Mouse (Mus musculus) MEL (cell line): ENCODE measurements at regions not wholly inside any gene's neighbourhood (a gene's known extent, or its start where the extent isn't known, plus 50 kb on each side); places are given as distances from the start of the nearest gene placed in this dataset.

Experiments
- DNase-seq: peaks from one replicate; pipeline ENCODE4 v3.0.0; 2011; ENCODE audit warnings: low read depth, low spot score
- H3K27ac ChIP-seq: 2 replicates; pipeline ENCODE4 v1.5.1; 2012; ENCODE audit warnings: low read depth, mild to moderate bottlenecking, control low read depth, low read length, moderate library complexity; ENCODE audit not compliant: control insufficient read depth
- H3K27me3 ChIP-seq, 2 experiments: fragments of 150-350 bp in 1 of 2; sonication (generic) in 1 of 2; 2 replicates each; pipeline ENCODE4 v1.6.1; 2012; ENCODE audit warnings: low read length in 2 of 2, mild to moderate bottlenecking in 2 of 2, improper control_type of control experiment in 1 of 2, moderate library complexity in 1 of 2; ENCODE audit not compliant: insufficient read depth in 2 of 2, control insufficient read depth in 1 of 2
- H3K36me3 ChIP-seq, 2 experiments: 2 replicates each; pipeline ENCODE4 v1.6.1; 2012 to 2014; ENCODE audit warnings: low read length in 2 of 2, improper control_type of control experiment in 1 of 2, inconsistent platforms in 1 of 2, mild to moderate bottlenecking in 1 of 2; ENCODE audit not compliant: insufficient read depth in 2 of 2, control insufficient read depth in 1 of 2
- H3K4me1 ChIP-seq, 2 experiments: fragments of 150-350 bp in 1 of 2; sonication (generic) in 1 of 2; 2 replicates each; pipeline ENCODE4 v1.6.1; 2012; ENCODE audit warnings: low read length in 2 of 2, improper control_type of control experiment in 1 of 2, mild to moderate bottlenecking in 1 of 2; ENCODE audit not compliant: insufficient read depth in 2 of 2, control insufficient read depth in 1 of 2
- H3K4me3 ChIP-seq, 2 experiments: fragments of 150-350 bp in 1 of 2; sonication (generic) in 1 of 2; 2 replicates each; pipeline ENCODE4 v1.5.1; 2012; ENCODE audit warnings: low read depth in 2 of 2, low read length in 2 of 2, mild to moderate bottlenecking in 2 of 2, moderate library complexity in 2 of 2, control low read depth in 1 of 2, improper control_type of control experiment in 1 of 2; ENCODE audit not compliant: control insufficient read depth in 1 of 2, insufficient read depth in 1 of 2
- H3K79me2 ChIP-seq: 2 replicates; pipeline ENCODE4 v1.6.1; 2012; ENCODE audit warnings: mild to moderate bottlenecking, low read length, moderate library complexity; ENCODE audit not compliant: control insufficient read depth, poor library complexity, insufficient read depth
- H3K9ac ChIP-seq: 2 replicates; pipeline ENCODE4 v1.6.1; 2012; ENCODE audit warnings: low read depth, mild to moderate bottlenecking, control low read depth, low read length, moderate library complexity; ENCODE audit not compliant: control insufficient read depth, poor library complexity, severe bottlenecking
- H3K9me3 ChIP-seq: fragments of 150-350 bp; sonication (generic); replicated peaks from 2 replicates; pipeline ENCODE4 v1.6.1; 2012; ENCODE audit warnings: mild to moderate bottlenecking, low read length, improper control_type of control experiment, moderate library complexity; ENCODE audit not compliant: insufficient read depth
- CTCF ChIP-seq, 3 experiments: IDR thresholded peaks in 2 of 3; conservative IDR thresholded peaks in 1 of 3; 2 replicates each; pipeline ENCODE4 v1.5.1; 2011 to 2012; ENCODE audit warnings: low read length in 3 of 3, low read depth in 2 of 3, mild to moderate bottlenecking in 2 of 3, improper control_type of control experiment in 1 of 3, inconsistent platforms in 1 of 3, mixed read lengths in 1 of 3, moderate library complexity in 1 of 3; ENCODE audit not compliant: control insufficient read depth in 1 of 3, insufficient read depth in 1 of 3, poor library complexity in 1 of 3, severe bottlenecking in 1 of 3
- ELF1 ChIP-seq: IDR thresholded peaks from 2 replicates; pipeline ENCODE4 v1.6.1; 2014; ENCODE audit warnings: low read depth, mild to moderate bottlenecking, inconsistent platforms, low read length, improper control_type of control experiment, moderate library complexity
- EP300 ChIP-seq, 2 experiments: IDR thresholded peaks; 2 replicates each; pipeline ENCODE4 v1.6.1; 2011; ENCODE audit warnings: improper control_type of control experiment in 2 of 2, low read length in 2 of 2, low read depth in 1 of 2, mild to moderate bottlenecking in 1 of 2
- GABPA ChIP-seq: IDR thresholded peaks from 2 replicates; pipeline ENCODE4 v1.6.1; 2012; ENCODE audit warnings: low read depth, mild to moderate bottlenecking, inconsistent platforms, low read length, improper control_type of control experiment, moderate library complexity
- GATA1 ChIP-seq: IDR thresholded peaks from 2 replicates; pipeline ENCODE4 v1.6.1; 2011; ENCODE audit warnings: low read depth, low read length, improper control_type of control experiment
- HCFC1 ChIP-seq: IDR thresholded peaks from 2 replicates; pipeline ENCODE4 v1.6.1; 2012; ENCODE audit warnings: low read depth, mild to moderate bottlenecking, inconsistent platforms, low read length, improper control_type of control experiment, moderate library complexity
- KAT2A ChIP-seq: conservative IDR thresholded peaks from 2 replicates; pipeline ENCODE4 v1.6.1; 2012; ENCODE audit warnings: low read depth, low read length, improper control_type of control experiment, inconsistent platforms
- MAFK ChIP-seq: IDR thresholded peaks from 2 replicates; pipeline ENCODE4 v1.6.1; 2011; ENCODE audit warnings: low read depth, mild to moderate bottlenecking, low read length, improper control_type of control experiment, borderline replicate concordance
- MAZ ChIP-seq: IDR thresholded peaks from 2 replicates; pipeline ENCODE4 v1.6.1; 2012; ENCODE audit warnings: low read depth, mild to moderate bottlenecking, inconsistent platforms, low read length, improper control_type of control experiment
- MXI1 ChIP-seq: IDR thresholded peaks from 2 replicates; pipeline ENCODE4 v1.6.1; 2011; ENCODE audit warnings: mild to moderate bottlenecking, low read depth, low read length, improper control_type of control experiment
- MYB ChIP-seq: IDR thresholded peaks from 2 replicates; pipeline ENCODE4 v1.6.1; 2011; ENCODE audit warnings: mild to moderate bottlenecking, low read depth, low read length, improper control_type of control experiment
- NELFE ChIP-seq: IDR thresholded peaks from 2 replicates; pipeline ENCODE4 v1.6.1; 2011; ENCODE audit warnings: low read depth, low read length, improper control_type of control experiment
- POLR2A ChIP-seq, 2 experiments: IDR thresholded peaks; 2 replicates each; pipeline ENCODE4 v1.6.1; 2011 to 2012; ENCODE audit warnings: low read length in 2 of 2, mild to moderate bottlenecking in 2 of 2, control low read depth in 1 of 2, improper control_type of control experiment in 1 of 2, low read depth in 1 of 2, moderate library complexity in 1 of 2; ENCODE audit not compliant: control insufficient read depth in 1 of 2, insufficient read depth in 1 of 2, poor library complexity in 1 of 2
- POLR2AphosphoS2 ChIP-seq: IDR thresholded peaks from 2 replicates; pipeline ENCODE4 v1.6.1; 2011; ENCODE audit warnings: low read length, improper control_type of control experiment
- POLR2AphosphoS5 ChIP-seq: IDR thresholded peaks from 2 replicates; pipeline ENCODE4 v1.6.1; 2012; ENCODE audit warnings: low read depth, borderline replicate concordance, mild to moderate bottlenecking, inconsistent platforms, low read length, moderate library complexity, mixed read lengths
- RCOR1 ChIP-seq: IDR thresholded peaks from 2 replicates; pipeline ENCODE4 v1.6.1; 2012; ENCODE audit warnings: low read depth, mild to moderate bottlenecking, inconsistent platforms, low read length, improper control_type of control experiment
- SIN3A ChIP-seq: IDR thresholded peaks from 2 replicates; pipeline ENCODE4 v1.6.1; 2012; ENCODE audit warnings: low read length, improper control_type of control experiment, inconsistent platforms
- SMC3 ChIP-seq: IDR thresholded peaks from 2 replicates; pipeline ENCODE4 v1.6.1; 2011; ENCODE audit warnings: low read depth, low read length, improper control_type of control experiment
- TAL1 ChIP-seq: IDR thresholded peaks from 2 replicates; pipeline ENCODE4 v1.6.1; 2012; ENCODE audit warnings: mild to moderate bottlenecking, inconsistent platforms, low read length, moderate library complexity, mixed read lengths
- USF1 ChIP-seq: IDR thresholded peaks from 2 replicates; pipeline ENCODE4 v1.6.1; 2014; ENCODE audit warnings: low read depth, mild to moderate bottlenecking, inconsistent platforms, low read length, improper control_type of control experiment, moderate library complexity
- USF2 ChIP-seq, 2 experiments: IDR thresholded peaks; 2 replicates each; pipeline ENCODE4 v1.6.1; 2011 to 2012; ENCODE audit warnings: improper control_type of control experiment in 2 of 2, low read length in 2 of 2, borderline replicate concordance in 1 of 2, inconsistent platforms in 1 of 2, low read depth in 1 of 2, mild to moderate bottlenecking in 1 of 2; ENCODE audit not compliant: insufficient read depth in 1 of 2
- ZC3H11A ChIP-seq: IDR thresholded peaks from 2 replicates; pipeline ENCODE4 v1.6.1; 2012; ENCODE audit warnings: low read depth, mild to moderate bottlenecking, inconsistent platforms, low read length, improper control_type of control experiment
- ZMIZ1 ChIP-seq: IDR thresholded peaks from 2 replicates; pipeline ENCODE4 v1.6.1; 2012; ENCODE audit warnings: low read depth, mild to moderate bottlenecking, inconsistent platforms, low read length, improper control_type of control experiment, moderate library complexity
- ZNF384 ChIP-seq: IDR thresholded peaks from 2 replicates; pipeline ENCODE4 v1.6.1; 2012; ENCODE audit warnings: low read depth, mild to moderate bottlenecking, inconsistent platforms, low read length, improper control_type of control experiment

- Histone ChIP-seq H3K36me3 (no peaks in the 10 kb centered on the region), H3K9me3 (no peaks in the 10 kb centered on the region), H3K79me2 (no peaks in the 10 kb centered on the region), H3K27ac (no peak overlapping the region), H3K4me3 (no peak overlapping the region), H3K9ac (no peak overlapping the region), H3K4me1 (peaks cover 0 to 3% of the 10 kb centered on the region in 2 experiments; a peak in 1 of 4 replicates), H3K27me3 (no peaks in the 10 kb centered on the region; a peak in 2 of 4 replicates)
- DNase-seq, result no peak
- no peak for TF ChIP-seq ZC3H11A
- TF ChIP-seq ZMIZ1, result no peak
- no peak for TF ChIP-seq USF2 (IDR thresholded peaks at IDR 0.05; ENCODE audit: borderline replicate concordance in 1 of 2, insufficient read depth in 1 of 2, low read depth in 1 of 2, low read length in 2 of 2)
- no peak for TF ChIP-seq GABPA
- no peak for TF ChIP-seq MYB
- no peak for TF ChIP-seq POLR2AphosphoS2
- TF ChIP-seq RCOR1, result no peak
- no peak for TF ChIP-seq HCFC1
- no peak for TF ChIP-seq MAFK
- no peak for TF ChIP-seq POLR2AphosphoS5
- no peak for TF ChIP-seq EP300 (IDR thresholded peaks at IDR 0.05; ENCODE audit: low read depth in 1 of 2, low read length in 2 of 2)
- TF ChIP-seq ELF1, result no peak
- no peak for TF ChIP-seq MXI1
- TF ChIP-seq NELFE, result no peak
These were observed 152.7 kb upstream of the Spdye4c start for GRCm38 (mm10) chr2:128438161-128438822.

- Histone ChIP-seq H3K27ac (no peak overlapping the region), H3K79me2 (no peaks in the 10 kb centered on the region), H3K9me3 (no peaks in the 10 kb centered on the region), H3K27me3 (no peaks in the 10 kb centered on the region; a peak in 2 of 4 replicates), H3K4me1 (no peaks in the 10 kb centered on the region), H3K36me3 (no peaks in the 10 kb centered on the region), H3K4me3 (no peak overlapping the region), H3K9ac (no peak overlapping the region)
- TF ChIP-seq KAT2A (no peak), POLR2AphosphoS5 (no peak), SMC3 (no peak), SIN3A (no peak), GATA1 (no peak), ZMIZ1 (no peak), ZNF384 (no peak), USF2 (IDR thresholded peaks at IDR 0.05; ENCODE audit: borderline replicate concordance in 1 of 2, insufficient read depth in 1 of 2, low read depth in 1 of 2, low read length in 2 of 2) (no peak), POLR2A (IDR thresholded peaks at IDR 0.05; ENCODE audit: control insufficient read depth in 1 of 2, insufficient read depth in 1 of 2, low read depth in 1 of 2, low read length in 2 of 2, poor library complexity in 1 of 2) (no peak), USF1 (no peak), MAZ (no peak), TAL1 (no peak), CTCF (IDR thresholded peaks at IDR 0.05 in 2 of 3, conservative IDR thresholded peaks at IDR 0.05 in 1 of 3; ENCODE audit: control insufficient read depth in 1 of 3, insufficient read depth in 1 of 3, low read depth in 2 of 3, low read length in 3 of 3, poor library complexity in 1 of 3, severe bottlenecking in 1 of 3) (no peak)
- DNase-seq, result no peak
These were observed 152.1 kb upstream of the Spdye4c start for GRCm38 (mm10) chr2:128438897-128439296.
